21 mouse cellular contexts compared by ENCODE assay signal in genomic region chr5:145016761-145017160, GRCm38 (mm10). TPM values are rescaled to one million over a fixed set of nuclear protein-coding genes. Genes with fewer than 3 reads are reported as not detected.
"Had no signal": no experiment of that assay in that cellular context is flagged by ENCODE, and none has a peak within 500 bp of the region (broad histone marks: within the 10 kb centered on the region; RNA-seq: fewer than 3 reads in every experiment).

No protein-coding gene starts in this region.

RNA-seq across cellular contexts. Expression of gene Gm4871, which starts 15.8 kb away (rescaled TPM):
- total RNA-seq: layer of hippocampus, adult 18-20 months; layer of hippocampus, postnatal 25 days; left cerebral cortex, adult 18-20 months; left cerebral cortex, postnatal 10 days; left cerebral cortex, postnatal 36 days; liver, adult 2 months; megakaryocyte, adult 5-6 weeks; monocyte, adult 5-6 weeks; neutrophil, adult 5-6 weeks had no signal
- polyA plus RNA-seq: kidney, embryonic 16.5 days; limb, embryonic 11.5 days; limb, embryonic 14.5 days; liver, adult 2 months; liver, embryonic 13.5 days; liver, embryonic 16.5 days; lung, embryonic 15.5 days; midbrain, embryonic 12.5 days; midbrain, embryonic 15.5 days; myocyte; neural tube, embryonic 13.5 days; stomach, embryonic 15.5 days; urinary bladder, adult 2 months had no signal

RNA-seq across cellular contexts. Expression of gene 1700018F24Rik, which starts 26.0 kb away (rescaled TPM):
- total RNA-seq: layer of hippocampus, adult 18-20 months; layer of hippocampus, postnatal 25 days; left cerebral cortex, adult 18-20 months; left cerebral cortex, postnatal 10 days; left cerebral cortex, postnatal 36 days; liver, adult 2 months; megakaryocyte, adult 5-6 weeks; monocyte, adult 5-6 weeks; neutrophil, adult 5-6 weeks had no signal
- polyA plus RNA-seq: kidney, embryonic 16.5 days; limb, embryonic 11.5 days; limb, embryonic 14.5 days; liver, adult 2 months; liver, embryonic 13.5 days; liver, embryonic 16.5 days; midbrain, embryonic 12.5 days; midbrain, embryonic 15.5 days; myocyte; neural tube, embryonic 13.5 days; stomach, embryonic 15.5 days; urinary bladder, adult 2 months had no signal
